Mouse (Mus musculus): ENCODE measurements around the gene Grid1. TPM values are rescaled to one million over a fixed set of nuclear protein-coding genes. Genes with fewer than 3 reads are reported as not detected.

Gene Grid1
- total and polyA plus RNA-seq, 3 experiments, result 0.04 TPM; not detected in 2

DNA sequence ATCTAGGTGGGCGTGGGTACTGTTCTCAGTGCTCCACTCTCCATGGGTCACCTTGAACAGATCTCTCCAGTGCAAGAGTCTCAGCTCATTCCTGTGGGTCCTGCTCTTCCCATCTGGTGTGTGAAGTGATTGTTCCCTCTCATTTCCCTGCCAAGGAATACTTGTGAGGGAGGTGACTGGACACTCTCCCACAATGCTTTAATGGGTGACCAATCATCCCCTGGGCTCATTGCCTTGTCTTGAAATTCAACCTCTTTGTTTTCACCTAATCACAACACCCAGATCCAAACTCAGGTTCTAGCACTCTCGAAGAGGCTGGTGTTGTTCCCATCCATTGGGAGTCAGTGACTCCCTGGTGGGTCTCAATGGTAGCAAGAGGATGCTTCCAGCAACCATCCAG lies 754.6 kb downstream of the Grid1 start:
- Histone ChIP-seq H3K36me3 (ENCODE audit: control insufficient read depth, insufficient read depth, low read length) (no peaks in the 10 kb centered on the region), H3K4me3 (no peak overlapping the region), H3K79me2 (replicated peaks; ENCODE audit: control insufficient read depth, insufficient read depth, low read length) (no peaks in the 10 kb centered on the region), H3K27me3 (ENCODE audit: control insufficient read depth, insufficient read depth, low read length) (no peaks in the 10 kb centered on the region), H3K27ac (no peak overlapping the region), H3K9ac (ENCODE audit: low read depth, low read length) (no peak overlapping the region), H3K4me1 (ENCODE audit: control insufficient read depth, insufficient read depth, low read length) (no peaks in the 10 kb centered on the region)
- intact Hi-C loops (cut with DNase I), result no loop called here
- DNase-seq, result no peak
- WGBS, result 53% methylated on average over 2 of the region's 2 CpGs
- no peak for TF ChIP-seq CTCF (IDR thresholded peaks at IDR 0.05)
- TF ChIP-seq EP300 (IDR thresholded peaks at IDR 0.05; ENCODE audit: insufficient read depth, low read depth, low read length), result no peak
- TF ChIP-seq POLR2A (IDR thresholded peaks at IDR 0.05; ENCODE audit: insufficient read depth, low read depth, low read length), result no peak

DNA sequence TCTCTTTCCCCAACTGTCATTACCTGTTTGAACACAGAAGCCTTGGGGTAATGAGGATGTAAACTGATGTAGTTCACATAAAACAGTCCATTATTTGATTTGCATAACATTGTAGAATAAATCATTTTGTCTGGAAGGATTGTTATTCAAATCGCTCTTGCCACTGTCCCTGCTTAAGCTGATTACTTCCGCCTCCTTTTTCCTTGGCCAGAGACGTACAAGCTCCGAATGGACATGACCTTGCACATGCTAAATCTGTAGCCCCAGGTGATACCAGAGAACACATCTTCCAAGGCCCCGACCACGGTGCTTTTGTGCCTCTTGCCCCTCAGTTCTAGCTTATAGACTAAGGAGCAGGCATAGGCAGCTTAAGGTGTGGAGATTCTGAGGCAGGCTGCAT lies 755.4 kb downstream of the Grid1 start:
- Histone ChIP-seq H3K4me3 (no peak overlapping the region), H3K79me2 (replicated peaks; ENCODE audit: control insufficient read depth, insufficient read depth, low read length) (no peaks in the 10 kb centered on the region), H3K9ac (ENCODE audit: low read depth, low read length) (no peak overlapping the region), H3K27me3 (ENCODE audit: control insufficient read depth, insufficient read depth, low read length) (no peaks in the 10 kb centered on the region), H3K4me1 (ENCODE audit: control insufficient read depth, insufficient read depth, low read length) (no peaks in the 10 kb centered on the region), H3K36me3 (ENCODE audit: control insufficient read depth, insufficient read depth, low read length) (no peaks in the 10 kb centered on the region), H3K27ac (no peak overlapping the region)
- DNase-seq, result no peak
- TF ChIP-seq CTCF (IDR thresholded peaks at IDR 0.05) (no peak), POLR2A (IDR thresholded peaks at IDR 0.05; ENCODE audit: insufficient read depth, low read depth, low read length) (no peak), EP300 (IDR thresholded peaks at IDR 0.05; ENCODE audit: insufficient read depth, low read depth, low read length) (no peak)
- intact Hi-C loops (cut with DNase I), result no loop called here
- 73% methylated on average over 6 of the region's 6 CpGs for WGBS

DNA sequence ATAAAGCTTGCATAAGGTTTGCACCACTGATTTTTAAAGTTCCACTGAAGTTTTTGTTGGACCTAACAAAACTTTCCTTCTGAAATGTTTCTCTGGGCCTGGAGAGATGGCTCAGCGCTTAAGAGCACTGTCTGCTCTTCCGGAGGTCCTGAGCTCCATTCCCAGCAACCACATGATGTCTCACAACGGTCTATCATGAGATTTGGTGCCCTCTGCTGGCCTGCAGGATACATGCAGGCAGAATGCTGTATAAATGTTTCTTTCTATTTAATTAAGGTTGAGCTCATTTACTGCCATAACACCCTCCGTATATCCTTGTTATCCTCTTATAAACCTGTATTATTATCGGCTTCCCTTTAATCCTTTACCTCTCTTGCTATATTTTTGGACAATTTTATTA lies 805.8 kb downstream of the Grid1 start:
- Histone ChIP-seq H3K27ac (no peak overlapping the region), H3K27me3 (ENCODE audit: control insufficient read depth, insufficient read depth, low read length) (no peaks in the 10 kb centered on the region), H3K9ac (ENCODE audit: low read depth, low read length) (no peak overlapping the region), H3K4me1 (ENCODE audit: control insufficient read depth, insufficient read depth, low read length) (no peaks in the 10 kb centered on the region), H3K79me2 (replicated peaks; ENCODE audit: control insufficient read depth, insufficient read depth, low read length) (no peaks in the 10 kb centered on the region), H3K4me3 (no peak overlapping the region), H3K36me3 (ENCODE audit: control insufficient read depth, insufficient read depth, low read length) (no peaks in the 10 kb centered on the region)
- no peak for DNase-seq
- TF ChIP-seq POLR2A (IDR thresholded peaks at IDR 0.05; ENCODE audit: insufficient read depth, low read depth, low read length) (no peak), CTCF (IDR thresholded peaks at IDR 0.05) (peak; percentile 46), EP300 (IDR thresholded peaks at IDR 0.05; ENCODE audit: insufficient read depth, low read depth, low read length) (no peak)
- intact Hi-C loops (cut with DNase I), result no loop called here
- 82% methylated on average over 5 of the region's 5 CpGs for WGBS

Small RNA genes within 50 kb of the gene (microRNA-seq; reads per million reads assigned to microRNA genes)
- 5.8 to 9.0 reads per million in 2 experiments for gene Mir346

Other genes with a start within 250 kb of the Grid1 start
- 1,000 to 10,000 TPM in 1 of 2 experiments, 100 to 1,000 TPM in 1; 940 to 1,084 TPM for gene Ldb3, start 231.4 kb upstream of the Grid1 start, total RNA-seq (2021)
- gene Ldb3, start 231.4 kb upstream of the Grid1 start, polyA plus RNA-seq (2012; rRNA removed), result 1,077 and 1,138 TPM in 2 replicates
- 1 to 10 TPM; 2.4 to 2.6 TPM for gene Opn4, start 220.0 kb upstream of the Grid1 start, total RNA-seq (2021)
- gene Opn4, start 220.0 kb upstream of the Grid1 start, polyA plus RNA-seq (2012; rRNA removed), result 7.9 and 9.2 TPM in 2 replicates
- gene Wapl, start 146.2 kb upstream of the Grid1 start, total RNA-seq (2021), result 10 to 100 TPM; 35.5 to 40.6 TPM
- gene Wapl, start 146.2 kb upstream of the Grid1 start, polyA plus RNA-seq (2012; rRNA removed), result 6.6 and 15.2 TPM in 2 replicates